In the genomic region with DNA sequence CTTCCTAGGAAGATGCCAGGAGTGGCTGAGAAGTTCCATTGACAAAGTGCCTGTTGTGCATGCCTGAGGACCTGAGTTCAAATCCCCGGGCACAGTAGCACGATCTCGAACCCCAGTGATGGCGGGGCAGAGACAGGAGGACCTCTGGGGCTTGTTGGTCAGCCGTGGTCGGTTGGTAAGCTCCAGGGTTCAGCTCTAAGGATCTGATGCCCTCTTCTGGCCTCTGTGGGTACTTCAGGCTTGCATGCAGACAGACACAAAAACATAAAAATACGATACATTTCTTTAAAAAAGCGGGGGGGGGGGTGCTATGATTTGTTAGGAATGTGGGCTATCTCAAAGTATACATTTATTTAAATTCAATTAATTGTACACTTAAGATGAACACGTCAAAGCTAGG, we compare ENCODE assay signal across 9 mouse cellular contexts. TPM values are rescaled to one million over a fixed set of nuclear protein-coding genes. Genes with fewer than 3 reads are reported as not detected.
DNase-seq lines count a peak whose midpoint lies in the region; ATAC-seq and TF ChIP-seq lines count a peak whose summit lies in the region.
"Had no signal": no experiment of that assay in that cellular context is flagged by ENCODE, and none has a peak within 500 bp of the region (broad histone marks: within the 10 kb centered on the region; RNA-seq: fewer than 3 reads in every experiment).

No protein-coding gene starts in this region.

- no peak for TF ChIP-seq EP300 in heart, postnatal 0 days (IDR thresholded peaks at IDR 0.05; ENCODE audit: low read depth)

- H3K9ac ChIP-seq in heart, postnatal 0 days (replicated peaks; ENCODE audit: low read depth, low read length), result no peak overlapping the region
- H3K9ac ChIP-seq: limb, embryonic 12.5 days had no signal

- no peak for TF ChIP-seq POLR2A in thymus, adult 2 months (IDR thresholded peaks at IDR 0.05; ENCODE audit: control insufficient read depth, extremely low read depth, insufficient read depth, low read length, poor library complexity)

- TF ChIP-seq CTCF in heart, postnatal 0 days (IDR thresholded peaks at IDR 0.05; ENCODE audit: low read depth), result peak; percentile 57
- TF ChIP-seq CTCF in thymus, adult 2 months (IDR thresholded peaks at IDR 0.05; ENCODE audit: borderline replicate concordance, control insufficient read depth, extremely low read depth, insufficient read depth, low read length, poor library complexity), result 0 out of 2 replicates have a peak, but pooled peaks have one; percentile 46

- no peaks in the 10 kb centered on the region for H3K36me3 ChIP-seq in heart, postnatal 0 days (replicated peaks; ENCODE audit: control insufficient read depth, insufficient read depth, low read length)
- no peaks in the 10 kb centered on the region for H3K36me3 ChIP-seq in thymus, adult 2 months (ENCODE audit: control insufficient read depth, insufficient read depth, low read length)
- H3K36me3 ChIP-seq: limb, embryonic 12.5 days had no signal

- no peak overlapping the region for H3K27ac ChIP-seq in heart, postnatal 0 days (ENCODE audit: low read depth)
- no peak overlapping the region for H3K27ac ChIP-seq in thymus, adult 2 months (ENCODE audit: control insufficient read depth, insufficient read depth, low read length)
- H3K27ac ChIP-seq: limb, embryonic 12.5 days had no signal

- H3K4me1 ChIP-seq in heart, postnatal 0 days (ENCODE audit: control insufficient read depth, insufficient read depth), result no peaks in the 10 kb centered on the region
- H3K4me1 ChIP-seq in thymus, adult 2 months (replicated peaks; ENCODE audit: control insufficient read depth, insufficient read depth, low read length), result no peaks in the 10 kb centered on the region
- H3K4me1 ChIP-seq: limb, embryonic 12.5 days had no signal

- no peak overlapping the region for H3K4me2 ChIP-seq in heart, postnatal 0 days (ENCODE audit: low read depth, low read length)
- H3K4me2 ChIP-seq: limb, embryonic 12.5 days had no signal

- H3K4me3 ChIP-seq in heart, postnatal 0 days (ENCODE audit: low read depth, low read length), result no peak overlapping the region
- H3K4me3 ChIP-seq in thymus, adult 2 months (ENCODE audit: control insufficient read depth, insufficient read depth, low read length), result no peak overlapping the region
- H3K4me3 ChIP-seq: limb, embryonic 12.5 days had no signal

- H3K27me3 ChIP-seq in heart, postnatal 0 days (ENCODE audit: control insufficient read depth, insufficient read depth, low read length), result no peaks in the 10 kb centered on the region
- H3K27me3 ChIP-seq in thymus, adult 2 months (ENCODE audit: control insufficient read depth, insufficient read depth, low read length), result no peaks in the 10 kb centered on the region
- H3K27me3 ChIP-seq: limb, embryonic 12.5 days had no signal

- no peaks in the 10 kb centered on the region for H3K9me3 ChIP-seq in heart, postnatal 0 days (replicated peaks; ENCODE audit: control insufficient read depth, low read length)

- 54% methylated on average over 9 of the region's 9 CpGs for WGBS in heart, postnatal 0 days
- WGBS in thymus, adult 2 months, result 67% methylated on average over 9 of the region's 9 CpGs

- ATAC-seq in heart, postnatal 0 days (ENCODE audit: insufficient read depth, low read depth), result no peak
- peak; percentile 72; the same call in 1 of the 2 replicates for ATAC-seq in erythroid progenitor cell, adult 5-6 weeks (replicated peaks; ENCODE audit: low FRiP score, poor library complexity, severe bottlenecking)

- DNase-seq in heart, postnatal 0 days (ENCODE audit: low spot score), result no peak
- DNase-seq in heart, adult 8-10 months (ENCODE audit: low spot score), result no peak
- peak; percentile 36 for DNase-seq in thymus, adult 2 months
- DNase-seq in thymus, postnatal 10 days (ENCODE audit: low spot score in 2 of 2), result no peak
- peak; percentile 67 for DNase-seq in testis, postnatal 10 days (ENCODE audit: low spot score)
- no peak for DNase-seq in right cerebral cortex, adult 18-20 months
- DNase-seq in adrenal gland, adult 2 months, result no peak

RNA-seq across cellular contexts. Expression of a gene that starts 11.2 kb away (rescaled TPM):
- total RNA-seq in heart, postnatal 0 days (2014; rRNA removed; ENCODE audit: low replicate concordance), result 0.76 and 1.5 TPM in 2 replicates
- 0.19 and 0.30 TPM in 2 replicates for polyA plus RNA-seq in heart, postnatal 0 days (2015; fragmentation: Nextera tagmentation; extraction: Ambion mirVana)
- not detected for total RNA-seq in heart, adult 8-10 months (2022)
- polyA plus RNA-seq in thymus, adult 2 months (2012; rRNA removed), result 0.54 and 0.78 TPM in 2 replicates
- total RNA-seq in erythroid progenitor cell, adult 5-6 weeks (2015; ENCODE audit: low replicate concordance), result 1.1 and 4.2 TPM in 2 replicates
- total RNA-seq in erythroid progenitor cell, adult 5-6 weeks (2017; ENCODE audit: low replicate concordance), result not detected in 2 replicates
- not detected for total RNA-seq in adrenal gland, adult 2 months (2021)
- 0.07 and 0.08 TPM in 2 replicates for polyA plus RNA-seq in adrenal gland, adult 2 months (2012; rRNA removed)
- polyA plus RNA-seq: limb, embryonic 12.5 days had no signal

RNA-seq across cellular contexts. Expression of a gene that starts 43.3 kb away (rescaled TPM):
- total RNA-seq in heart, postnatal 0 days (2014; rRNA removed; ENCODE audit: low replicate concordance), result 46.8 and 52.9 TPM in 2 replicates
- polyA plus RNA-seq in heart, postnatal 0 days (2015; fragmentation: Nextera tagmentation; extraction: Ambion mirVana), result 27.4 and 33.7 TPM in 2 replicates
- total RNA-seq in heart, adult 8-10 months (2022), result 10 to 100 TPM; 18.3 to 35.3 (median 28.0) TPM
- 432 and 481 TPM in 2 replicates for polyA plus RNA-seq in thymus, adult 2 months (2012; rRNA removed)
- total RNA-seq in erythroid progenitor cell, adult 5-6 weeks (2015; ENCODE audit: low replicate concordance), result 156 and 184 TPM in 2 replicates
- 261 and 289 TPM in 2 replicates for total RNA-seq in erythroid progenitor cell, adult 5-6 weeks (2017; ENCODE audit: low replicate concordance)
- 10 to 100 TPM; 20.3 to 55.2 TPM for total RNA-seq in adrenal gland, adult 2 months (2021)
- polyA plus RNA-seq in adrenal gland, adult 2 months (2012; rRNA removed), result 18.9 and 25.1 TPM in 2 replicates

RNA-seq across cellular contexts. Expression of a gene that starts 59.8 kb away (rescaled TPM):
- 0.69 TPM in 1 of 2 replicates, not detected in the other for total RNA-seq in heart, postnatal 0 days (2014; rRNA removed; ENCODE audit: low replicate concordance)
- 0.59 and 0.95 TPM in 2 replicates for polyA plus RNA-seq in heart, postnatal 0 days (2015; fragmentation: Nextera tagmentation; extraction: Ambion mirVana)
- total RNA-seq in heart, adult 8-10 months (2022), result 1 to 10 TPM in 1 of 4 experiments, under 1 TPM in 3; 0.38 to 2.7 (median 0.51) TPM
- polyA plus RNA-seq in thymus, adult 2 months (2012; rRNA removed), result 9.0 and 9.5 TPM in 2 replicates
- 19.3 and 76.8 TPM in 2 replicates for total RNA-seq in erythroid progenitor cell, adult 5-6 weeks (2015; ENCODE audit: low replicate concordance)
- total RNA-seq in erythroid progenitor cell, adult 5-6 weeks (2017; ENCODE audit: low replicate concordance), result 13.9 and 22.5 TPM in 2 replicates
- 1 to 10 TPM; 1.1 to 1.6 TPM for total RNA-seq in adrenal gland, adult 2 months (2021)
- 0.20 and 0.57 TPM in 2 replicates for polyA plus RNA-seq in adrenal gland, adult 2 months (2012; rRNA removed)

Comparison
In these comparisons a context has a peak if more than half of its experiments do, and no peak if none do; other contexts are left out.
1. DNase-seq: peak in thymus, adult 2 months (single experiment) and testis, postnatal 10 days (single experiment); none in heart, postnatal 0 days (single experiment), heart, adult 8-10 months (single experiment), thymus, postnatal 10 days (0 of 2), right cerebral cortex, adult 18-20 months (single experiment) and adrenal gland, adult 2 months (single experiment).